Mouse (Mus musculus) adipose tissue, adult 10 weeks (tissue): ENCODE results near the gene 4930469K13Rik. TPM values are rescaled to one million over a fixed set of nuclear protein-coding genes. Genes with fewer than 3 reads are reported as not detected.

ENCODE experiments used
- polyA plus RNA-seq: library from polyadenylated mRNA; stranded (reverse); fragments of 350-450 nt; fragmentation: Illumina TruSeq; extraction: RNeasy Lipid Tissue Mini Kit (QIAGEN cat#74804); gene quantifications from one replicate; pipeline ENCODE4 v1.2.3, GENCODE M21; 2014; ENCODE audit warnings: low read depth, low replicate concordance

The 4930469K13Rik gene
- 5.1 TPM for polyA plus RNA-seq

DNA sequence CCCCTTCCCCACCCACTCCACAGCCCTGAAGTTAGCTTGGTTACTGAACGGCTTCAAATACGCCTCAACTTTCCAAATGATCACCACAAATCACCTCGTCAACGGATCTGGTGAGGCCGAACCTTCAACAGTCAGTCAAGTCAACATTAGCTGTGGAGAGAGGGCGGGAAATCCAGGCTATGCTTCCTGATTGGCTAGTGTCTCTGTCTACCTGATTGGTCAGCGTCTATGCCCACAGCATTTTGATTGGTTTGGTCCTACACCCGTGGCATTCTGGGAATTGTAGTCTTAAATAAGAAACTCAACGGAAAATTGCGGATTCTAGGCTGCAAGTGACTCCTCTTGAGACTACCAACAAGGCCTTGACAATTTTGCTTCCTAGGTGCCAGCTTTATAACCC, at the start of gene 4930469K13Rik:
TSS of gene 4930469K13Rik (minus strand) at position 133 of the 400 bp plus-strand sequence.

DNA sequence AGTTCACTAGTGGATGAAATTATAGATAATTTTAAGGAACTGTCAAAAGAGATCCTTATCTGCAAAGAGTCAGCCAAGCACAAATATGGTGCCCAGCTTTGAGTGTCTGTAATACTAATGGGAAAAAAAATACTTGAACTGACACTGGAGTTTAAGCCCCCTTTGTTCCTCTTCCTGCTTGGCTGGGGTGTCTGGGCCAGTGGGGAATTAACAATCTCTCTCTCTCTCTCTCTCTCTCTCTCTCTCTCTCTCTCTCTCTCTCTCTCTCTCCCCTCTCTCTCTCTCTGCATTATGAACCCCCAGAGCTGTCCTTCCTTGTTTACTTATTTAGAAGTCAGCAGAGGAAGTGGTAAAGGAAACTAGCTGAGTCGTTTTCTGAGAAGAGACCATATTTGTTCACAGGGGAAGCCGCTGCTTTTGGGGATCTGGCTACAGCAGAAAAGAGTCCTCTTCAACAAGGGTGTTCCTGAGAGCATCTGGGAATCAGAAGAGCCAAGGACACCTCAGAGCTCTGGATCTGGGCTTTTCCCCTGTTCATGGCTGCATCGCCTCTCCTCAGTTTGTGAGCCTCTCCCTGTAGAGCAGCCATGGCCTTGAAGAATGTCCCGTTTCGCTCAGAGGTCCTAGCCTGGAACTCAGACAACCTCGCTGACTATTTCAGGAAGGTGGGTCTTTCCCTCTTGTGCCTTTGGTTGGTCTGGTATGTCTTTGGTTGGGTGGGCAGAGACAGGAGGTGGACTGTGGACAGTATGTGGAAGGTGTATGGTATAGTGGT, 51.4 kb downstream of the 4930469K13Rik start, which contains the start of gene Lcp2:
TSS of gene Lcp2 (plus strand) at position 154 of the 775 bp plus-strand sequence.

DNA sequence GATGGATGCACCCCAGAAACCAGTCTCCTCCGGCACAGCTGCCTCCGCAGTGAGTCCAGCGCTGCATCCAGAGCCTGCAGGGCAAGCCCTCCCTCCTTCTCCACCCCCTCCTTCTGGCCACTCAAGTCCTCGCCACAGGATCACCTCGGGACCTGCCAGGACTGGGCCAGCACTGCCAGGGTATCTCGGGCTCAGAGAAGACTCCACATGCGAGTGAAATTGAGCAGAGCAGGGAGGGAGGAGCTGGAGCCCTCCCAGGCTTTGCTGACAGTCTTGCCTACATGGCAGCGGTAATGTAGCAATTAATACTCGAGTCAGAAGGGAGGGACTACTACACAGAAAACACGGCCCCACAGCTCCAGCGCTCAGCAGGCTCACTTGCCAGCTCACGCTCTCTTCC, 105.4 kb downstream of the 4930469K13Rik start, which contains the start of gene Kcnip1:
TSS of gene Kcnip1 (minus strand) at position 215 of the 400 bp plus-strand sequence.

DNA sequence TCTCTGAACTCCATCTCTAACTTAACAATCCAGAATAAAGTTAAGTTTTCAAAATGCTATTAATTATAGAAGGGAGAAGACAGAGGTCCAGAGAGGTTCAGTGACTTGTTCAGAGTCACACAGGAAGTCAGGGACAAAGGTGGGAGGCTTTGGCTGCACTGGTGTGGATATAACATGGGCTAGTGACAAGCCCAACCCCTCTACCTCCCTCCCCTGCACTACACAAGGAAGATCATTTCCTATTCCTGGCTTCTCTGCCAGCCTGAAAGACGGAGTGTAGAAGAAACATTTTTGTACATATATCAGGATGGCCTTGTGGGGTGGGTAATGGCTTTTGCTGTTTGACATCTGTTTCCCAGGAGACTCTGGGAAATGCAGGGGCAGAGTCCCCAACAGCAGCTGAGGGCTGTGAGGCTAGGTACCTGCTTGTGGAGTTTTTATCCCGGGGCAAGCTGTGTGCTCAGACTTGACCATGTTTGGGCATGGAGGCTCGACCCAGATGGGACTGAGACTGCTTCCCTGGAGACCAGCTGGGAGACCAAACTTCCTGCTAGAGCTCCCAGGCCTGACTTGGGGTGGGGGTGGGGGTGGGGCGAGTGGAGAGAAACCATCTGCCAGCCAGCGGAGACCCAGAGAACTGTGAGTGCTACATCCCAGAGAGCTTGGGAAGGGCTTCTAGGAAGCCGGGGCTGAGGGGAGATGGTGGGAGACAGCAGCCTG, 135.5 kb downstream of the 4930469K13Rik start, which contains the start of gene Kcnmb1:
TSS of gene Kcnmb1 (plus strand) at position 326 of the 720 bp plus-strand sequence.

Other genes starting within 250 kb of the 4930469K13Rik start
- gene Kcnmb1, start 135.5 kb downstream of the 4930469K13Rik start, polyA plus RNA-seq = 2.2 TPM
- gene Kcnip1, start 105.4 kb downstream of the 4930469K13Rik start, polyA plus RNA-seq = 3.4 TPM
- gene Lcp2, start 51.6 kb downstream of the 4930469K13Rik start, polyA plus RNA-seq = 5.4 TPM
- gene Foxi1, start 109.5 kb upstream of the 4930469K13Rik start, polyA plus RNA-seq = 36.8 TPM
- gene Fam196b, start 216.3 kb upstream of the 4930469K13Rik start, polyA plus RNA-seq = 0.76 TPM